Mouse (Mus musculus) intestine, postnatal 0 days (tissue): ENCODE measurements around the gene Chtf18. TPM values are rescaled to one million over a fixed set of nuclear protein-coding genes. Genes with fewer than 3 reads are reported as not detected.

ENCODE experiments used
- ATAC-seq: fragments of 200-750 bp; cut with Nextera tagmentation; 2 replicates; pipeline ENCODE4 v1.8.0; 2017; ENCODE audit warnings: mild to moderate bottlenecking, moderate TSS enrichment, moderate library complexity
- H3K27ac ChIP-seq: fragments of 300-500 bp; sonication (generic); 2 replicates; pipeline ENCODE4 v1.5.1; 2014; ENCODE audit warnings: mild to moderate bottlenecking, low read depth, low read length, moderate library complexity
- H3K27me3 ChIP-seq: fragments of 300-500 bp; sonication (generic); replicated peaks from 2 replicates; pipeline ENCODE4 v1.6.1; 2014; ENCODE audit warnings: low read length, mixed read lengths; ENCODE audit not compliant: control insufficient read depth, insufficient read depth
- H3K36me3 ChIP-seq: fragments of 300-500 bp; sonication (generic); 2 replicates; pipeline ENCODE4 v1.6.1; 2014; ENCODE audit warnings: mild to moderate bottlenecking, moderate library complexity; ENCODE audit not compliant: control insufficient read depth, insufficient read depth
- H3K4me1 ChIP-seq: fragments of 300-500 bp; sonication (generic); replicated peaks from 2 replicates; pipeline ENCODE4 v1.6.1; 2014; ENCODE audit warnings: antibody characterized with exemption, low read length, mixed read lengths; ENCODE audit not compliant: control insufficient read depth, insufficient read depth
- H3K4me2 ChIP-seq: fragments of 300-500 bp; sonication (generic); replicated peaks from 2 replicates; pipeline ENCODE4 v1.6.1; 2014; ENCODE audit warnings: low read depth, mild to moderate bottlenecking, moderate library complexity
- H3K4me3 ChIP-seq: fragments of 300-500 bp; sonication (generic); 2 replicates; pipeline ENCODE4 v1.5.1; 2014; ENCODE audit warnings: low read depth, low read length
- H3K9ac ChIP-seq: fragments of 300-500 bp; sonication (generic); 2 replicates; pipeline ENCODE4 v1.6.1; 2014; ENCODE audit warnings: mild to moderate bottlenecking, low read depth, low read length
- H3K9me3 ChIP-seq: fragments of 300-500 bp; sonication (generic); 2 replicates; pipeline ENCODE4 v1.6.1; 2016; ENCODE audit warnings: mixed run types; ENCODE audit not compliant: control insufficient read depth
- CTCF ChIP-seq: sonication (generic); IDR thresholded peaks from 2 replicates; pipeline ENCODE4 v1.5.1; 2016; ENCODE audit warnings: low read depth, mild to moderate bottlenecking, control low read depth, antibody characterized with exemption, moderate library complexity
- WGBS: fragments of 180-500 bp; shearing (Covaris S2); extraction: QIAGEN DNeasy Blood & Tissue Kit; methylation state at CpG from one replicate; pipeline ENCODE4 v1.1.7; 2014; 5-methylcytosine and 5-hydroxymethylcytosine counted together
- microRNA-seq: library from miRNA; unstranded; fragments of <30 nt; microRNA quantifications from one replicate; pipeline ENCODE4, GENCODE M21; 2016
- polyA plus RNA-seq: library from polyadenylated mRNA; unstranded; fragments of >200 nt; fragmentation: Nextera tagmentation; extraction: Ambion mirVana; gene quantifications from 2 replicates; pipeline ENCODE4 v1.2.1, GENCODE M21; 2015

The Chtf18 gene
- polyA plus RNA-seq, 1 experiment from 2014 or later = 6.1 TPM

DNA sequence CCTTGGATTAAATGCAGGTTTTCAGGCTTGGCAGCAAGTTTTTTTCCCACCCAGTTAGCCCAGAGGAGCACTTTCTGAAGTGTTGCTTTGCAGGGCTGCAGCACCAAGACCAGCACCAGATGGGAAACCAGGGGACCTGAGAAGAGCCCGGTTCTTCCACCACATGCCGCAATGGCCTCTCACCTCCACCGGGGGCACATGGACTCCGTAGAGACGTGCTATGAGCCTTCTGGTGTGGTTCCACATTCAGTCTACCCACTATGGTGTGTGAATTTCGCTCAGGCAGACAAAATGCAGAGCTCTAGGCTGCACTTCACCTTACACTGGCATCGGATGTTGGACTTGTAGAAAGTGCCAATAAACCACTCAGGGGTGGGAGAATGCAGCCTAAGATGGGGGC is 40.9 kb downstream of the Chtf18 start:
- Histone ChIP-seq H3K27me3 (0 out of 2 replicates have a peak, but pooled peaks cover 4% of the 10 kb centered on the region), H3K4me2 (no peak overlapping the region), H3K27ac (no peak overlapping the region), H3K36me3 (no peaks in the 10 kb centered on the region), H3K4me3 (no peak overlapping the region), H3K9ac (no peak overlapping the region), H3K4me1 (no peaks in the 10 kb centered on the region), H3K9me3 (no peaks in the 10 kb centered on the region)
- no peak for ATAC-seq
- peak; percentile 61 for TF ChIP-seq CTCF
- 44% methylated on average over 7 of the region's 7 CpGs for WGBS

DNA sequence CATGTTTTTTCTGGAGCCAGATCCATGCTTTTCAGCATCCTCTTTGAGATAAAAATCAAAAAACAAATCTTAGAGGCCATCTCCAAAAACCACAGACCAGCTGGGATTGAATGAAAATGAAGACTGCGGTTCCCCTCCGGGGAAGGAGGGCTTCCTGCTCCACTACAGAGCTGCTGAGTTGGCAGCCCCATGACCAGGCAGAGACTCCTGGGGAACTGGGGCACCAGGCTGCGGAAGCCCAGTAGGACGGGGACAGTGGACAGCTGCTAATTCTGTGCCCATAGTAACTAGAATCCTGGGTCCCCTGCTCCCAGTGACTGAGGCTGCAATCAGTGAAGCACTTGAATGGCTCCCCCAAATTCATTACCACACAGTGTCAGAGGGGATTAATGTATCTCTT is 45.6 kb downstream of the Chtf18 start:
- H3K4me3 ChIP-seq = no peak overlapping the region
- ATAC-seq = no peak
- H3K27me3 ChIP-seq = 0 out of 2 replicates have a peak, but pooled peaks cover 2% of the 10 kb centered on the region
- no peaks in the 10 kb centered on the region for H3K9me3 ChIP-seq
- no peak overlapping the region for H3K27ac ChIP-seq
- TF ChIP-seq CTCF = no peak
- no peaks in the 10 kb centered on the region for H3K36me3 ChIP-seq
- H3K4me1 ChIP-seq = no peaks in the 10 kb centered on the region
- WGBS = 75% methylated on average over 4 of the region's 4 CpGs
- no peak overlapping the region for H3K4me2 ChIP-seq
- H3K9ac ChIP-seq = no peak overlapping the region

DNA sequence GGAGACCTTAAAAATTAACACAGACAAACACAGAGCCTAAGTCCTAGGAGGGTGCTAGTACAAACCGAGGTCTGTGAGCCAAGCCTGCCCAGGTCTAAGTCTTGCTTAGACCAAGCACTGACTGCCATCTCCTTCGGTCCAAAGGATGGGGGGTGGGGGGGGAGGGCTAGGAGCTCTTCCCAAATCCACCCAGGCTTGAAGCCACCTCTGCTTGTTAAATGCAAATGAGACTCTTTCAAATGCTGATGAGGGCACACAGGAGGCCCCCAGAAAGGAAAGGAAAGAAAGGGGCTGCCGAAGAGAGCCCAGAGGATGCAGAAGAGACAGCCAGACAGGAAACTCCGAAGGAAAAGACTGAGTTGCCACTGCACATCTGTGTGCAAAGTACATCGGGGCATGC is 47.4 kb downstream of the Chtf18 start:
- H3K4me3 ChIP-seq = no peak overlapping the region
- H3K9me3 ChIP-seq = no peaks in the 10 kb centered on the region
- no peaks in the 10 kb centered on the region for H3K27me3 ChIP-seq
- H3K4me1 ChIP-seq = no peaks in the 10 kb centered on the region
- 16% methylated on average over 5 of the region's 5 CpGs for WGBS
- no peak overlapping the region for H3K4me2 ChIP-seq
- no peak for ATAC-seq
- no peak overlapping the region for H3K27ac ChIP-seq
- no peak for TF ChIP-seq CTCF
- H3K36me3 ChIP-seq = no peaks in the 10 kb centered on the region
- H3K9ac ChIP-seq = no peak overlapping the region

DNA sequence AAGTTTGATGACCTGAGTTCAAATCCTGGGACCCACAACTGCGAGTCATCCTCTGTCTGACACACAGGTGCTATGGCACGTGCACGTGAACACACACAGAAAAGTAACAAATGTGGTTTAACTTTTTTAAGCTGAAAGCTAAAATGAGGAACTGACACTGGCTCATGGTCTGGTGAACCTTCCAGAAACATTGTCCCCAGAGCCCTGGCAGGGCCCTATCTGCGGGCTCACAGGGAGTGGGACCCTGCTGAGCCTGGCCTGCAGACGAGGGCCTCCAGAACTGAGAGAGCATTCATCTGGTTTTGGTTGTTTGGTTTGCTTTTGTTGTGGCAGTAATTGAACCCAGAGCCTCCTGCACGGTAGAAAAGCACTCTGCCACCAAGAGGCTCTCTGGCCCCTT is 49.2 kb downstream of the Chtf18 start:
- no peak overlapping the region for H3K4me3 ChIP-seq
- H3K36me3 ChIP-seq = no peaks in the 10 kb centered on the region
- H3K9me3 ChIP-seq = no peaks in the 10 kb centered on the region
- 70% methylated on average over 6 of the region's 6 CpGs for WGBS
- H3K4me1 ChIP-seq = no peaks in the 10 kb centered on the region
- no peak for TF ChIP-seq CTCF
- no peak overlapping the region for H3K27ac ChIP-seq
- no peak overlapping the region for H3K9ac ChIP-seq
- no peaks in the 10 kb centered on the region for H3K27me3 ChIP-seq
- H3K4me2 ChIP-seq = no peak overlapping the region
- ATAC-seq = no peak

DNA sequence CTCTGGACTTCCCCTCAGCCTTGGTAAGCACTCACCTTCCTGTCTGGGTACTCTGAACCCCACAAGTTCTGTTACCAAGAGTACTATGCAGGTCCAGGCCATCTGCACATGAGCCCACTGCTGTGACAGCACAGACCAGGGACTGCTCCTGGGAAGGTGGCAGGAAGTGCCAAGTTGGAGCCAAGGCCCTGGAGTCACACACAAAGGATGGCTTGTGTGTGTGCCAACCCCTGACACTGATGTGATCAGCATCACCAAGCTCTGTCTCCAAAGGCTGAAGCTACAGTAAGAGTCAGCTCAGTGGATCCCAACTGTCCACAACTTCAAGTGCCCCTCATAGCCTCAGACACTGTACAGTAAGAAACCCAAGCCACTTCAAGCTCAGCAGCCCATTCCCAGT is 54.2 kb downstream of the Chtf18 start:
- no peaks in the 10 kb centered on the region for H3K9me3 ChIP-seq
- no peaks in the 10 kb centered on the region for H3K27me3 ChIP-seq
- H3K27ac ChIP-seq = no peak overlapping the region
- ATAC-seq = no peak
- H3K4me1 ChIP-seq = no peaks in the 10 kb centered on the region
- TF ChIP-seq CTCF = no peak
- H3K9ac ChIP-seq = no peak overlapping the region
- H3K4me3 ChIP-seq = no peak overlapping the region
- H3K4me2 ChIP-seq = no peak overlapping the region
- no peaks in the 10 kb centered on the region for H3K36me3 ChIP-seq

Small RNA genes within 50 kb of the gene (microRNA-seq; reads per million reads assigned to microRNA genes)
- gene Gm25083 = not detected

Other genes starting within 250 kb of the Chtf18 start
- gene Sstr5, start 230.1 kb downstream of the Chtf18 start, polyA plus RNA-seq = 0.64 and 0.77 TPM in 2 replicates
- 1.7 and 2.5 TPM in 2 replicates for gene Sox8, start 156.7 kb downstream of the Chtf18 start, polyA plus RNA-seq
- gene Lmf1, start 148.3 kb downstream of the Chtf18 start, polyA plus RNA-seq = 16.1 and 16.5 TPM in 2 replicates
- 0.92 and 0.95 TPM in 2 replicates for gene Gng13, start 10.2 kb downstream of the Chtf18 start, polyA plus RNA-seq
- gene Rpusd1, start 251 bp upstream of the Chtf18 start, polyA plus RNA-seq = 6.7 and 7.2 TPM in 2 replicates
- not detected in 2 replicates for gene Mslnl, start 8.6 kb upstream of the Chtf18 start, polyA plus RNA-seq
- 48.2 and 57.0 TPM in 2 replicates for gene Msln, start 27.0 kb upstream of the Chtf18 start, polyA plus RNA-seq
- gene Narfl, start 46.4 kb upstream of the Chtf18 start, polyA plus RNA-seq = 20.2 and 21.7 TPM in 2 replicates
- 28.2 and 31.4 TPM in 2 replicates for gene Haghl, start 58.3 kb upstream of the Chtf18 start, polyA plus RNA-seq
- 0.09 and 0.18 TPM in 2 replicates for gene Ccdc78, start 59.2 kb upstream of the Chtf18 start, polyA plus RNA-seq
- 127 and 129 TPM in 2 replicates for gene Fam173a, start 65.5 kb upstream of the Chtf18 start, polyA plus RNA-seq
- not detected in 2 replicates for gene AC134908.4, start 68.2 kb upstream of the Chtf18 start, polyA plus RNA-seq
- 21.4 and 23.5 TPM in 2 replicates for gene Metrn, start 69.7 kb upstream of the Chtf18 start, polyA plus RNA-seq
- gene Fbxl16, start 81.7 kb upstream of the Chtf18 start, polyA plus RNA-seq = 1.1 and 1.5 TPM in 2 replicates
- gene Wdr24, start 96.2 kb upstream of the Chtf18 start, polyA plus RNA-seq = 9.6 and 10.2 TPM in 2 replicates
- gene Jmjd8, start 101.4 kb upstream of the Chtf18 start, polyA plus RNA-seq = 22.7 and 23.0 TPM in 2 replicates
- gene Stub1, start 106.0 kb upstream of the Chtf18 start, polyA plus RNA-seq = 245 and 246 TPM in 2 replicates
- gene Rhbdl1, start 109.9 kb upstream of the Chtf18 start, polyA plus RNA-seq = 1.4 and 1.9 TPM in 2 replicates
- 0.54 and 0.90 TPM in 2 replicates for gene Gm20683, start 114.3 kb upstream of the Chtf18 start, polyA plus RNA-seq
- gene Rhot2, start 117.4 kb upstream of the Chtf18 start, polyA plus RNA-seq = 18.1 and 20.4 TPM in 2 replicates
- 2.5 and 2.9 TPM in 2 replicates for gene Wdr90, start 134.1 kb upstream of the Chtf18 start, polyA plus RNA-seq
- gene Mcrip2, start 141.3 kb upstream of the Chtf18 start, polyA plus RNA-seq = 51.0 and 55.9 TPM in 2 replicates
- gene Mettl26, start 147.7 kb upstream of the Chtf18 start, polyA plus RNA-seq = 46.6 and 51.7 TPM in 2 replicates
- 0.14 and 0.27 TPM in 2 replicates for gene Wfikkn1, start 153.4 kb upstream of the Chtf18 start, polyA plus RNA-seq
- gene Rab40c, start 192.3 kb upstream of the Chtf18 start, polyA plus RNA-seq = 15.8 and 16.9 TPM in 2 replicates
- gene Pigq, start 217.5 kb upstream of the Chtf18 start, polyA plus RNA-seq = 34.9 and 37.2 TPM in 2 replicates
- gene Nhlrc4, start 217.5 kb upstream of the Chtf18 start, polyA plus RNA-seq = not detected in 2 replicates
- 0.05 and 0.09 TPM in 2 replicates for gene A930017K11Rik, start 225.1 kb upstream of the Chtf18 start, polyA plus RNA-seq